Mouse (Mus musculus): ENCODE data around the gene Btbd9.

The Btbd9 gene

DNA sequence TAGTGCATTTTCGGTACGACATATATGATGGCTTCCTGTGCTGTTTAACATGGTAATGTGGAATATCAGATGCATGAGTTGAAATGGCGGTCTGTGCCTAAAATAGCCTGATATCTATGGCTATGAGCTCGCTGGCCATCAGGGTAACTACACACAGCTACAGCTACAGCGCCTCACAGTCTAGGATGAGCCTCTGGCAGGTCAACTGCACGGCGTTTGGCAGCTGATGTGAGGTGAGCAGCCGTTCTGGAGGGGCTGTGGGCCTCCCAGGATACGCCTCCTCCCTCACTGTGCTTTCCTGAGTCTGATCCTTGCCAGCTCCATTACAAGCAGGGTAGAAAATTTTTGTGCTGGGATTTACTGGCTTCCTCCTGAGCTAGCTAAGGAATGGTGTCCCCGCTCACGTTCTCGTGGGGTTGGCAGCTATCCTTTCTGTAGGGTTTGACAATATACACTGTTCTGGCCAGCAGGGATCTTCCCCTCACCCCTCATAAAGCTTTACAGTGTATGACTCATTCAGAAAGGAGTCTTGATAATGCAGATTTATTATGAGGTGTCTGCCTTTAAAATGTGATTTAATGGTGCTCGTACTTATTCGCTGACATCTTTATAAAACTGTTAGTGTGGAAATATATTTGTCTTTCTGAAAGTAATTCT, 331.5 kb downstream of the Btbd9 start:
- no peak for DNase-seq (ENCODE audit: low read depth, low spot score)

DNA sequence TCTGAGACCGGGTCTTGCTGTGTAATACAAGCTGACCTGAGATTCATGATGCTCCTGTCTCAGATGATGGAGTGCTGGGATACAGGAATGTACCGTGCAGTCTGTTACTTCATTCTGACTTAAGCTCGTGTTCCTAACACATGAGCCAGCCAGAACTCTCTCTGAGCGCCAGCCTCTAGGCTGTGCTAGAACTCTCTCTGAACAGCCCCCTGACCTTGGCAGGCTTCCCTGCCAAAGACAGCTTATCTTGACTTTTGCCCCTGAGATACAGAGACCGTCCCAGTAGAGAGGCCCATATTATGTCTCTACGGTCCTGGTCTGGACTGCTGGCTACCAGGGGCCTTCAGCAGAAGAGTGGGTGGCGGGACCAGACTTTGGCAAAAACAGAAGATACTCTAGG, 332.7 kb downstream of the Btbd9 start:
- no peak for DNase-seq (ENCODE audit: low read depth, low spot score)

DNA sequence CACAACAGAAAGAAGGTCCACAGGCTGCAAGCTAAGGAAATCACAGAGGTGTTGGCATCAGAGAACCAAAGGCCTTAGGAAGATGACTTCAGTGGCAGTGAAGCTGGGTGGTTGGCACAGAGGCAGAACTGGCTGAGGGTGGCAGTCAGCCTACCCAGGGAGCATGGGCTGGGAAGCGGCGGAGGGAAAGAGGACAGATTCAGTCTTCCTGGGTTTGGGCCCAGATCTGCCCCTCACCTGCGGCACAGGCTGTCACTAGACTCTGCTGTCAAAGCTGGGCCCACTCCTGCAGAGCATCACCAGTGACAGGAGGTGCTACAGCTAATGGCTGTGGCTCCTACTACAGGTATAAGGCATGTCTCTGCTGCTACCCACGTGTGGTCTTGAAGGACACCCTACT, 333.6 kb downstream of the Btbd9 start:
- DNase-seq (ENCODE audit: low read depth, low spot score): no peak

GRCm38 (mm10) chr17:30241720-30242322, 334.5 kb downstream of the Btbd9 start:
- DNase-seq (ENCODE audit: low read depth, low spot score): no peak

DNA sequence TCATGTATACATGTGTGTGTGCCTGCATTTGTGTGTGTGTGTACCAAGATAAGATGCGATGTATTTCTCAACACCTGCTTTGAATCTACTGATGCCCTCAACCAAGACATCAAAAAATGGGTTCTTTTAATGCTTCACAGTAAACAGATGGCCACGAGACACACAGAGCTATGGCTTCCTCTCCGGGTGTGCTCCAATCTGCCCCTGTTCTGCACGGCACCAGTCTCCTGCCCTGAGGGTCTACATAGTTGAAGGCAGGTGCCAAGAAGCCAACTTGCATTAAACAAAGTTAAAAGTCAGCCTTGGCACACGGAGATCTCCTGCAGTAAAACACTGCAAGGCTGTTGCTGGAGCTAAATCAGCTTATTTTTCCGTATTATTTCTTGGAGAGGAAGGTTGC, 335.2 kb downstream of the Btbd9 start:
- no peak for DNase-seq (ENCODE audit: low read depth, low spot score)

DNA sequence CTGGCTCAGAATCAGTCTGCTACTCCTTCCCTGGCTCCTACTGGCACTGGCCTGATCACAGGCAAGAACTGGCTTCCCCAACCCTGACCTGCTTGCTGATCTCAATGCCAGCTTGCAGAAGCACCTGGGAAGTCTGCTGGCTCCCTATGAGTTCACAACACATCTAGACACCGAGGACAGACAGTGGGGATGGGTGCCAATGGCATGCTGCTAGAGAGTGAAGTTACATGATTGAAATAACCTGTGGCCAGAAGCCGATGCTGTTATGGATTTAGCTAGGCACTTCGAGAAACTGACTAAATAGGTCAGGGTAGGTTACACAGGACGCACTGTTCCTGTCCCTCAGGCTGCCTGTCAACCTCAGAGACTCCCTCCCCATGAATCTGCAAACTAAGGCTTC, 335.6 kb downstream of the Btbd9 start:
- DNase-seq (ENCODE audit: low read depth, low spot score): no peak

GRCm38 (mm10) chr17:30239458-30239857, 336.8 kb downstream of the Btbd9 start:
- DNase-seq (ENCODE audit: low read depth, low spot score): no peak

DNA sequence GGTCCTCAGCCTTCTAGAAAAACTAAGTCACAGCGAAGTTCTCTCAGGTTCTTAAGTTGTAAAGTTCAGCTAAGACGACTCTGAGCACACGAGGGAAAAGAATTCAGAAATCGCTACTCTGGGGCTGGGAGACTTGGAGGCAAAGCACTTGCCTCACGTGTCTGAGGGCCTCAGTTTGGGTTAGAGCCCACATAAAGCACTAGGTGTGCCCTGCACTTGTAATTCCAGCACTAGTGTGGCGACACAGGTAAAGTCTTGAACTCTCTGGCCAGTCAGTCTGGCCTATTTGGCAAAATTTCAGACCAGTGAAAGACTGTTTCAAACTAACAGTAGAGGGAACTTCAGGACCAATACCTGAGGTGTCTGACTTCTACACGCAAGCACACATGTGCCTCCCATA, 338.7 kb downstream of the Btbd9 start:
- DNase-seq (ENCODE audit: low read depth, low spot score): no peak

GRCm38 (mm10) chr17:30236611-30237010, 339.7 kb downstream of the Btbd9 start:
- no peak for DNase-seq (ENCODE audit: low read depth, low spot score)

DNA sequence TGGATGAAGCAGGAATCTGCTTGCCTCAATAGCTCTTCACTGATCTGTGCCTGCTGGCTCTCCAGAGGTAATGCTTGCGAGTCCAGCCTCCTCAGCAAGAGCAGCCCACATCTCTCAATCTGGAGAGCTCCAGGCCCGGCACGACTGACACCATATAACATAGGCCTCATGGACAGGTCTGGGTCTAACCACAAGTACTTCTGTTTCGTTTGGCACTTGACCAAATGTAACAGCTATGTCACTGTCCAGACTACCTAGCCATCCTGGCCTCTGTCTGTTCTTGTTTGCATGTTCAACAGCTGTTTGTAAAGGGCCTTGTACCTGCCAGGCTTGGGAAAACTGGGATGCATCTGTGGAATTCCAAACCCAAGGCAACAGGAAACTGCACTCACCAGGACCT, 340.9 kb downstream of the Btbd9 start:
- no peak for DNase-seq (ENCODE audit: low read depth, low spot score)

DNA sequence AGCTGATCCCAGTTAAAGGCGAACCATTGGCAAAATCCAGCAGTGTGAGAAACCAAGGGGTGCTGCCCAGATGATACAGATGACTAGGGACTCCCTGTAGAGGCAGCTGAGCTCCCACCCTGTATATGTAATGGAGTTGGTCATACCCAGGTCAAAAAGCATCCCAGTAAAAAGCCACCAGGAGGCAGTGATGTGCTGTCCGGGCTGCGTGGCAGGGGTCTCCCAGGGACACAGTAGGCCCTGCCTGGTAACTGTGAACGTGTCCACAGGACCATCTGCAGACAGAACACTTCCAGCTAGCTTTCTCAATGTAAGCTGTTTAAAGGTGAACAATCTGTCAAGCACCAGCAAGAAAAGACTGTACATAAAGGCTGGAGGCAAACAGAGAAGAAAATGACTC, 343.6 kb downstream of the Btbd9 start:
- DNase-seq (ENCODE audit: low read depth, low spot score): peak; percentile 27

GRCm38 (mm10) chr17:30231483-30231882, 344.8 kb downstream of the Btbd9 start:
- no peak for DNase-seq (ENCODE audit: low read depth, low spot score)

- no peak for DNase-seq (ENCODE audit: low read depth, low spot score)
Observed at GRCm38 (mm10) chr17:30230428-30230827, 345.9 kb downstream of the Btbd9 start.

DNA sequence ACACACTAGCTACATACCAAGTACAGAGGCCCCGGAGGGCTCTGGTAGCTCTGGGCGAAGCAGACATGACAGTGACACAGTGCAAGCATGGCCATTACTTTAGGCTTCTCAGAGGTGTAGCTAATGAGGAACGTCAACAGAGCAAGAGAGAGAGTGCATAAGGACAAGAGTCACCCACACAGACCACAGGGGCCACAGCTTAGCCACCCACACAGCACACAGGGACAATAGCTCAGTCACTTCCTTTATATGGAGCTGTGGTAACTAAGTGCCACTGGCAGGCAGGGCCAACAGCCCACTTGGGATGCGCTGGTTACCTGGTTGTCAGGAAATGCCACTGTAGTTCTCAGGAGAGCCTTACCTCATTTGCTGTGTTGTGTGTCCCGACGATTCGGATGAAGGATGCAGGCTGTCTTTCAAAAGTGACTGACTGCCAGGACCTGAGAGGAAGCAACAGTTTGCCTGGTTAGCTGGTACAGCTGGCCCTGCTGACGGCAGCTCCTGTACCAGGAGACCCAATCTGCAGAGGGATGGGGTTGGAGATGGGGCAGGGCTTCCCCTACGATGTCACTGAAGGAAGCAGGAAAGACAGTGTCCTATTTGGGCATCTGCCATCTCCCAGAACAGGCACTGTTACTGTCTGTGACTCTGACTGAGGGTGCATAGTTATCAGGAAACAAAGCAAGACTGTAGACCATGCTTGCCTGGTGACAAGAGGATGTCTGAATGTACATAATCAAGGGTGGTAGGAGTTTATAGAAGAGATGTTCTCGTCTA, 347.7 kb downstream of the Btbd9 start:
- DNase-seq (ENCODE audit: low read depth, low spot score): no peak

- no peak for DNase-seq (ENCODE audit: low read depth, low spot score)
Observed at GRCm38 (mm10) chr17:30225030-30225740, 351.1 kb downstream of the Btbd9 start.

DNA sequence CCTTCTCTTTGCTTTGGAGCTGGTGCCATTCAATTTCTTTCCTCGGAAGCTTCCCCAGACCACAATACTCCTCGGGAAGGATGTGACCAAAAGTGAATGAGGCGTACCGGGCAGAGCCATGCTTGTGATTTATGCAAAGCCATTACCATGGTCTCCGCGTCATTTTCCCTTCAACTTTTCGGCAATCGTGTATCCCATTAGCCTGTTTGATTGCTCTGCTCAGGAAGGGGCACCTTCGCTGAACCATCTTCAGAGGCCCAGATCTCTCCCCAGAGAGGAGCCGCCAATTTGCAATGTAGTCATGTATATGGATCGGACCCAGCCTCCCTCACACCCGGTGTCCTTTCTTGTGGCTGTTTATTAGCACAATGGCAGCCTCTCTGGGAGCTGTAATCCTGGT, 353.5 kb downstream of the Btbd9 start:
- no peak for DNase-seq (ENCODE audit: low read depth, low spot score)

DNA sequence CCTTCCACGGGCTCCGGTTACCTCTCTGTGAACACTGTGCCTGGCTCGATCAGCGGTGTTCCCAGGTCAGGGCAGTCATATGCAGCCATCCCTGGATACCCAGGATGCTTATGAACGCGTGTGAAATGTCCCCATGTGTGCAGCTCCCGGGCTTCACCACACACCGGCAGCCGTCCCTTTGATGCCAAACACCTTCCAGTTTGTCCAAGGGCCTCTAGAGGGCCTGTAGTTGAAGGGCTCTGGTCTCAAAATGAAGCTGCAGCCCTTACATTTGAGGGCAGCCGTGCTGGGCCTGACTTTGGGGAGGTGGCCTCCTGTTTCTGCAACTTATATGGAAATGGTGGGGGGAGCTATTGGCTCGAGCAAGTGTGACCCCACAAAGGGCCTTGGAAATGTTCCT, 353.9 kb downstream of the Btbd9 start:
- no peak for DNase-seq (ENCODE audit: low read depth, low spot score)

GRCm38 (mm10) chr17:30221677-30222076, 354.6 kb downstream of the Btbd9 start:
- DNase-seq (ENCODE audit: low read depth, low spot score): no peak

DNA sequence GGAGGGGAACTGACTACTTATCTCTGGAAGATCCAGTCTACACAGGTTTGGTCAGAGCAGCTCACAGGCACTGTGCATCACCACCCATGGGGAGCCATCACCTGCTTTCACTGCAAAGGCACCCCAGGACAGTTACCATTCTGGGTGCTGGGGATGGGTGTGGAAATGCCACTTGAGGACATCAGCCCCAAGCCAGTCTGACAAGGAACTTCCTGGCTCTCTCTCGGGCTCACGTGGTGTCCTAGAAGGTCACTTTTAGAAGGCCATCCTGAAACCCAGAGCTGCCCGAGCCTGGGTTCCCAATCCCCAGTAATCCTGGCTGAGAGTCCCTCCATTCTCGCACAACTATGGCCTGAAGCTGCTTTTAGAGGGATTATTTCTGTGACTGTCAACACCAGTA, 360.5 kb downstream of the Btbd9 start:
- DNase-seq (ENCODE audit: low read depth, low spot score): no peak

GRCm38 (mm10) chr17:30214393-30214792, 361.9 kb downstream of the Btbd9 start:
- no peak for DNase-seq (ENCODE audit: low read depth, low spot score)

DNA sequence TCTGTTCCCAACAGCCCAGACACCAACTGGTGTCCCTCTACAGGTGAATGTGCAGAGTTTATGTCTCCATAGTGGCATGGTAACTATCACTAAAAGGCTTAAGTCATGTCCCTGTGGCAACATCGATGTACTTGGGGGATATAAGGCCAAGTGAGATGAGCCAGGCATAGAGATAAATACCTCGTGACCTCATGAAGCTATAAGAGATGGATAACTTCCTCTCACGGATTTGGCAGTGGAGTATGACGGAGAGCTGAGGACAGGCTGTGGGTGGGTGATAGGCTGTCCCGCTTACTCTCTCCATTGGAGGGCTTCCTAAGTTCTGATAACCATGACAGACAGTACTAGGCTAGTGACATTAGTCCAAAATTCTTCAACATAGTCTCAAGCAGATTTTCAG, 362.9 kb downstream of the Btbd9 start:
- DNase-seq (ENCODE audit: low read depth, low spot score): no peak

DNA sequence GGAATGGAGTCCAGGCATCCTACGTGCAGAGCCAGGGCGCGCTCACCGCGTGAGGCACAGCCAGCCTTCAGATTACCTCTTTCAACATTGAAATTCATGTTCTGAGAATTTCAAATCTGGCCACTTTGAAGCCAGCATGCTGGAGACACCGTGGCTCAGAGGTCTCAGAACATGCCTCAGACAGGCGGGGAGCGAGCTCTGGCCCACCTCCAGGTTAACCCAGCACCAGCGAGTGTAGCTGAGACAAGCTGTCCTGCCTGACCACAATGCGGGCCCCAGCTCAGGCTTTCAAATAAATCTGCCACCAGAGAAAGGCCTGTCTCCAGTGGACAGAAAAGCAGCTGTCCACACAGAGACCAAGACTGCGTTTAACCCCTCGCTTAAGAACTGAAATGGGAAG, 363.6 kb downstream of the Btbd9 start:
- no peak for DNase-seq (ENCODE audit: low read depth, low spot score)
